Mouse (Mus musculus): ENCODE data around the gene Ptf1a. TPM values are rescaled to one million over a fixed set of nuclear protein-coding genes. Genes with fewer than 3 reads are reported as not detected.

Ptf1a gene
- polyA plus RNA-seq, 1 experiment = not detected

DNA sequence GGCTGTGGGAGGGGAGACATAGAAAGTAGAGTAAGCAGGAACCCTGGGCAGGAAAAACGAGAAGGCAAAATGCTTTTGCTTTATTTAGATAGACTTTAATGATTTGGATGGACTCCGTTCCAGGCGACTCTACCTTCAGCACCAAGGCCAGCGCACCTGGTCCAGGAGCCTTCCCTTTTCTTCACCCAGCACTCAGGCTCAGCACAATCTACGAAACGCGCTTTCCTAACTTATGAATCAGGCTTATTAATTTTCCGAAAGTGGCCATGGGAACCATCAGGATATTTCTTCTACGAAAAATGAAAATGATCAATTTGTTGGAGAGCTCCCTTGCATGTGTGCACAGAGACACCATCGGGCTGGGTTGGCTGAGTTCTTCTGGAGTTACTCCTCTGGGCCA, 16.4 kb upstream of the Ptf1a start:
- no peak for TF ChIP-seq CTCF (IDR thresholded peaks at IDR 0.05; ENCODE audit: low read depth, low read length)
- H3K27ac ChIP-seq (ENCODE audit: insufficient read depth, low read depth, low read length) = no peak overlapping the region
- H3K4me1 ChIP-seq (ENCODE audit: control insufficient read depth, insufficient read depth, low read length) = no peaks in the 10 kb centered on the region
- no peak overlapping the region for H3K4me3 ChIP-seq (ENCODE audit: insufficient read depth, low read length)

DNA sequence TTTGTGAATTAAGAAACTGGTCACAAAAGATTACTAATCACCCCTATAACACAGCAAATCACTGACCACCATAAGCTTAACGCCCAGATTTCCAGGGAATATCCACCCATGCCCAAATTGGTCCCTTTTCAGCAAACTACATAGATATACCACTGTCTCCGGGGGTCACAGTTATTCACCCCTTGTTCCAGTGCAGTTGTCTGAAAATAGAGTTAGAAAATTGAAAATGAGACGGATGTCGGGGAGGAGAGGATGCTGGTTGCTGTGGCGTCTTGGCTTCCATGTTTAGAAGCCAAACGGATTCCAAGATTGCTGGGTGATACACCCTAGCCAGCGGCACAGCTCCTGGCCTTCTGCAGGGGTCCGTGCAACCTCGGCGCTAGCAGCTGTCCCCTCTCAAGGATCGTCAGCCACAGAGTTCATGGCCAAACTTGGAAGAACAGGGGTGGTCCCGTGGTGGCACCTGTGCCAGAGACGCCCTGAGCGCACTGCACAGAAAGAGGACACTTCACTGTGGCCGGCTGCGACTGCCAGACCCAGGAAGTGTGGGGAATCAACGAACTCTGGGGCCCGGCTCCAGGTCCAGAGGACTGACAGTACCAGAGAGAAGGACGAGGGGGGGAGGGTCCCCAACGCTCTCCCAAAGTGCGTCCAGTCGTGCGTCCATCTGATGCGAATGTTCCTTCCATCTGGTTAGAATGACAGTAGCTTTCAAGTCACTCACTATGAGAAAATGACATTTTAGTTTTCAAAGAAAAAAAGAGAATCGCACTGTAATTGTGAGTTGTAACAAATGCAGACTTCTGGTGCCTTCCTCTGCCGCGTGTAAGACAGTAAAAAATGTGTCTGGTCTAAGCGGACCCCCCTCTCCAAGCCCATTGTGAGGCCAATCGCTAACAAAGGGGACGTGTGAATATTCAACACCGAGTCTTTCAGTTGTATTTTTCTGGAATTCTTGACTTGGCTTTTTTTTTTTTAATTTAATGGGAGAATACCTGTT, 15.5 kb upstream of the Ptf1a start:
- no peak overlapping the region for H3K27ac ChIP-seq (ENCODE audit: insufficient read depth, low read depth, low read length)
- H3K4me1 ChIP-seq (ENCODE audit: control insufficient read depth, insufficient read depth, low read length) = no peaks in the 10 kb centered on the region
- no peak overlapping the region for H3K4me3 ChIP-seq (ENCODE audit: insufficient read depth, low read length)
- TF ChIP-seq CTCF (IDR thresholded peaks at IDR 0.05; ENCODE audit: low read depth, low read length) = no peak
- TF ChIP-seq POLR2A (IDR thresholded peaks at IDR 0.05; ENCODE audit: borderline replicate concordance, low read depth, low read length) = no peak

DNA sequence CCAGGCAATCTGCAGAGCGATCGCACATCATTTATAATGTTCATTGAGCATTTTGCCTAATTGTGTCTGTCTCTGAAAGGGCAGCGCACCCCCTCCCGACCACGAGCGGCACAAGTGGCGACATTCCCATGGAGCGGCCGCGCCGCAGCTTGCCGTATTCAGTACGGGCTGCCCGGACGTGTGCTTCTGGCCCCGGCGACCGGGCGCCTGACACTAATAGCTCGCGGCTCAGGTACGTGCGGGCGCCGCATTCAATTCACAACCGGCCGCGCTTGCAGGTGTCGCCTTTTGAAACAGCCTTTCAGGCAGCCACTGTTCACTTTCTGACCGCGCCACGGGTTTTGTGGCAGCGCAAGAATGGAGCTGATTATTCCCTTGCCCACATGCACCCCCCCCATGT, 14.7 kb upstream of the Ptf1a start:
- Histone ChIP-seq H3K27ac (ENCODE audit: insufficient read depth, low read depth, low read length) (no peak overlapping the region), H3K4me3 (ENCODE audit: insufficient read depth, low read length) (no peak overlapping the region), H3K4me1 (ENCODE audit: control insufficient read depth, insufficient read depth, low read length) (no peaks in the 10 kb centered on the region)
- TF ChIP-seq POLR2A (IDR thresholded peaks at IDR 0.05; ENCODE audit: borderline replicate concordance, low read depth, low read length) = no peak
- TF ChIP-seq CTCF (IDR thresholded peaks at IDR 0.05; ENCODE audit: low read depth, low read length) = no peak

DNA sequence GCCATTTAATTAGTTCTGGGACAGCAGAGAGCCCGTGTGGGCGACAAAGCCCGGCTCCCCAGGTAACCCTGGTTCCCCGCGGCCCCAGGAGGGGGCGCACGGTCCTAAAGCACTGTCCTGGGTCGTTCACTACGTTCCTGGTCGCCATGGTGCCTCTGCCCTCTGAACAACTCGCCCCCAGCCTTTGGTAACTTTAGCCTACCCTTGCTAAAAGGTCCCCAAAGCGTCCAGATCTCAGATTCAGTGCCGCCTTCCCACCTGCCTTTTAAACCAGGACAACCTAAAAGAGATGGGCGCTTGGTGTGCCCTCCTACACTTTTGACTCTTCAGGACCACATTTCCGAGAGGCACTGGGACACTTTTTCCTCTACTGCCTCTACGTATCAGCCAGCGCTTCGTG, 14.3 kb upstream of the Ptf1a start:
- H3K4me1 ChIP-seq (ENCODE audit: control insufficient read depth, insufficient read depth, low read length) = no peaks in the 10 kb centered on the region
- no peak overlapping the region for H3K27ac ChIP-seq (ENCODE audit: insufficient read depth, low read depth, low read length)
- TF ChIP-seq CTCF (IDR thresholded peaks at IDR 0.05; ENCODE audit: low read depth, low read length) (no peak), POLR2A (IDR thresholded peaks at IDR 0.05; ENCODE audit: borderline replicate concordance, low read depth, low read length) (no peak)
- no peak overlapping the region for H3K4me3 ChIP-seq (ENCODE audit: insufficient read depth, low read length)

DNA sequence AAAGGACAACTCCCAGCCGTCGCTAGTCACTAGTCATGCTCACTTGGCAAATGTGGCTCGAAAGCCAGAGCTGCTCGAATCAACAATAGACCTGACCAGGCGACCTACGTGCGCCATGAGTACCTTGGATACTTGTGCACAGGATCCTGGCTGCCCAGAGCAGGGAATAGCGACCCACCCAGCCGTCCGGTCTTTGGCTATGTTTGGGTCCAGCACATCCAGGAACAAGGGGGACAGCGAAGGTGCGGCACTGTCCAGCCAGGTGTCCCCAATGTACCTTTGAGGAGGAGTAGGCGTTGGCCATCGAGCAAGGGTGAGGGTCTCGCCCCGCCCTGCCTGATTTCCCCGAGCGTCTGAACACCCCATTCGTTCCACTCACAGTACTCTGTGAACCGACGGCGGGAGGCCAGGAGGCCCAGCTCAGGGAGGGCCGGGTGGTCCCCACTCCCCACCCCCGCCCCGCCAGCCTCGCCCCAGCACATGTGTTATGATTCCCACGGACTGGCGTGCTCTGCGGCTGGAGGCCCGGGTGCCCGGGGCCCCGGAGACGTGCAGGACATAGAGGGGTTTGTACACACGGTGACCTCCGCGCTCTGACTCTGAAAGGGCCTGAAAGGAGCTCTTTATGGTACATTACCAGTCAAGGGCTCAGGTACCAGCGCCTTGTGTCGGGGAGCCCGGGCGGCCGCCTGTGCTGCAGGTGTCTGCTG, 13.7 kb upstream of the Ptf1a start:
- TF ChIP-seq CTCF (IDR thresholded peaks at IDR 0.05; ENCODE audit: low read depth, low read length) (no peak), POLR2A (IDR thresholded peaks at IDR 0.05; ENCODE audit: borderline replicate concordance, low read depth, low read length) (no peak)
- H3K4me3 ChIP-seq (ENCODE audit: insufficient read depth, low read length) = no peak overlapping the region
- no peak overlapping the region for H3K27ac ChIP-seq (ENCODE audit: insufficient read depth, low read depth, low read length)
- H3K4me1 ChIP-seq (ENCODE audit: control insufficient read depth, insufficient read depth, low read length) = no peaks in the 10 kb centered on the region

GRCm38 (mm10) chr2:19444346-19444745, 1.1 kb upstream of the Ptf1a start:
- H3K4me3 ChIP-seq (ENCODE audit: insufficient read depth, low read length) = no peak overlapping the region
- TF ChIP-seq CTCF (IDR thresholded peaks at IDR 0.05; ENCODE audit: low read depth, low read length) (no peak), POLR2A (IDR thresholded peaks at IDR 0.05; ENCODE audit: borderline replicate concordance, low read depth, low read length) (no peak)
- no peak overlapping the region for H3K27ac ChIP-seq (ENCODE audit: insufficient read depth, low read depth, low read length)
- H3K4me1 ChIP-seq (ENCODE audit: control insufficient read depth, insufficient read depth, low read length) = no peaks in the 10 kb centered on the region

DNA sequence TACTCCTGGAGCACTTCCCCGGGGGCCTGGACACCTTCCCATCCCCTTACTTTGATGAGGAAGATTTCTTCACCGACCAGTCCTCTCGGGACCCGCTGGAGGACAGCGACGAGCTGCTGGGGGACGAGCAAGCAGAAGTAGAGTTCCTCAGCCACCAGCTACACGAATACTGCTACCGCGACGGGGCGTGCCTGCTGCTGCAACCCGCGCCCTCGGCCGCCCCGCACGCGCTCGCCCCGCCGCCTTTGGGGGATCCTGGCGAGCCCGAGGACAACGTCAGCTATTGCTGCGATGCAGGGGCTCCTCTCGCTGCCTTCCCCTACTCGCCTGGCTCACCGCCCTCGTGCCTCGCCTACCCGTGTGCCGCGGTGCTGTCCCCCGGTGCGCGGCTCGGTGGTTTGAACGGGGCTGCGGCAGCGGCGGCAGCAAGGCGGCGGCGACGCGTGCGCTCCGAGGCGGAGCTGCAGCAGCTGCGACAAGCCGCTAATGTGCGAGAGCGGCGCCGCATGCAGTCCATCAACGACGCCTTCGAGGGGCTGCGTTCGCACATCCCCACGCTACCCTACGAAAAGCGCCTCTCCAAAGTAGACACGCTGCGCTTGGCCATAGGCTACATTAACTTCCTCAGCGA, 523 bp downstream of the Ptf1a start:
- no peaks in the 10 kb centered on the region for H3K4me1 ChIP-seq (ENCODE audit: control insufficient read depth, insufficient read depth, low read length)
- no peak overlapping the region for H3K27ac ChIP-seq (ENCODE audit: insufficient read depth, low read depth, low read length)
- TF ChIP-seq CTCF (IDR thresholded peaks at IDR 0.05; ENCODE audit: low read depth, low read length) (no peak), POLR2A (IDR thresholded peaks at IDR 0.05; ENCODE audit: borderline replicate concordance, low read depth, low read length) (no peak)
- no peak overlapping the region for H3K4me3 ChIP-seq (ENCODE audit: insufficient read depth, low read length)

- Histone ChIP-seq H3K4me1 (ENCODE audit: control insufficient read depth, insufficient read depth, low read length) (no peaks in the 10 kb centered on the region), H3K4me3 (ENCODE audit: insufficient read depth, low read length) (no peak overlapping the region), H3K27ac (ENCODE audit: insufficient read depth, low read depth, low read length) (no peak overlapping the region)
- TF ChIP-seq POLR2A (IDR thresholded peaks at IDR 0.05; ENCODE audit: borderline replicate concordance, low read depth, low read length) = no peak
Observed at GRCm38 (mm10) chr2:19446746-19447145, 1.3 kb downstream of the Ptf1a start.

GRCm38 (mm10) chr2:19448042-19448700, 2.7 kb downstream of the Ptf1a start:
- Histone ChIP-seq H3K27ac (ENCODE audit: insufficient read depth, low read depth, low read length) (no peak overlapping the region), H3K4me3 (ENCODE audit: insufficient read depth, low read length) (no peak overlapping the region), H3K4me1 (ENCODE audit: control insufficient read depth, insufficient read depth, low read length) (no peaks in the 10 kb centered on the region)
- TF ChIP-seq POLR2A (IDR thresholded peaks at IDR 0.05; ENCODE audit: borderline replicate concordance, low read depth, low read length) (no peak), CTCF (IDR thresholded peaks at IDR 0.05; ENCODE audit: low read depth, low read length) (no peak)
